Mouse (Mus musculus): Measurements from ENCODE around the gene Armc3. TPM values are rescaled to one million over a fixed set of nuclear protein-coding genes. Genes with fewer than 3 reads are reported as not detected.

The Armc3 gene
- under 1 TPM in 1 of 4 experiments, not detected in 3; 0.10 TPM for total RNA-seq (2022)

- DNase-seq = no peak
These were observed at the start of gene Armc3 for GRCm38 (mm10) chr2:19198452-19199365. Gene Armc3 (plus strand): TSS chr2:19199302.

- DNase-seq = no peak
These were observed 46.4 kb upstream of the Armc3 start for GRCm38 (mm10) chr2:19152687-19153086.

- no peak for DNase-seq
These were observed 42.9 kb upstream of the Armc3 start for GRCm38 (mm10) chr2:19156176-19156575.

DNA sequence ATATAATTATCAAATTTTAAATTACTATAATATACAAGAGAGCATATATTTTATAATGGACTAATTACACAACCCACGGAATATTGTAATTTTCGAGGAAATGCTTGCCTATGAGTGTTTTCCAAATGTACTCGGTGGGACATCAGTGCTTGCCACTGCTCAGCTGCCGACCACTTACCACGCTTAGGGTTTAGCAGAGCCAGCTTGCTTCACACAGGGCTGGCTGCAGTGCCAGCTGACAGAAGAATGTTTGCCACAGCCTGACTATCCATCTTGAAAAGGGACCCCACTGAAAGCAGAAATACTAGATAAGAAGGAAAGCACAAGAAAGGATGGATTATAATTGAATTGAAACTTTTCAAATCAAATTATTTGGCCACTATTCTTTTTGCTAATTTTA is 39.6 kb upstream of the Armc3 start:
- no peak for DNase-seq

DNA sequence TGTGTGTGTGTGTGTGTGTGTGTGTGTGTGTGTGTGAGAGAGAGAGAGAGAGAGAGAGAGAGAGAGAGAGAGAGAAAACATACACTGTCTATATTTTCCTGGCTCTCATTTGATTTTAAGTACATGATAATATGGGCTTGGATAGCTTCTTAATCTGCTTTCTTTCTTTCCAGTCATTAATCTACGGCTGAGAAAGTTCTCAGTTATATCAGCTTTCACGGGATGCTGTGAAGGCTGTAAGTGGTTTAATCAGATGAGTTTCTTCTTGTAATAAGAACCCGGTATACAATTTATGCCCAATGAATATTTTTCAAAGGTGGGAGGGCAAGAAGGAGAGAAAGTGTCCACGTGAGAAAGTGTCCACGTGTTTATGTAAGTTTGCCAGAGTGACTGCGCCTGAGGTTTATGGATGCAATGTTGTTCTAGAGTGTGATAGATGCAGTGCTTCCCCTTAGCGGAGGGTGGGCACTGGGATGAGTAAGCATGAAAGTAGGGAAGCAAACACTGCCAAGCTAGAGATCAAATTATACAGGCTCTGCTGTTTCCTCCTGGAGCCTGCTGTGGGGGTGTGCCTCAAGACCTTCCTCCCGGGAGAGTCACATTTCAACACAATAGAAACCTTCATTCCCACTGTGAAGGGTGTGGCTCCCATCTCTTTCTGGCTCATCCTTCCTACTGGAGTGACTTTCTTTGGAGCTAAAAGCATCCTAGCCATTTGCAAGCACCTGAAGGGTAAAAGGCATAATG is 38.6 kb upstream of the Armc3 start:
- DNase-seq = no peak

- no peak for DNase-seq
These were observed 34.9 kb upstream of the Armc3 start for GRCm38 (mm10) chr2:19164234-19164633.

DNA sequence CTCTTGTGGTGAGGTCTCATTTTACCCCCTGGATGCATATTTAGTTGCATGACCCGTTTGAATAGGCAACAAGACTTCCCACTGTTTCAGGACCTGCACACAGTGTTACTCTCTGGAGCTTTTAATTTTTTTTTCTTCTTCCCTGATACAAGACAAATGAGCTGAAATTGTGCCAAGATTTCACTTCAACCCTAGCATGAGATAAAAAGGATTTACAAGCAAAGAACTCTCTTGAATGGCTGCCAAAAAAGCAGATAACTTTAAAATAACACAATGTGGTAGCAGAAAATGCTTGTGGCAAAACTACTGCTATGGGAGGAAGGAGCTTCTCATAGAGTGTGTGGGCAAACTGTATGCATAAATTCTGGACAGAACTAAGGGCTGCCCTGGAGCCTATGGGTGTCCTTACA is 22.3 kb upstream of the Armc3 start:
- DNase-seq = no peak

- no peak for DNase-seq
These were observed 308 bp downstream of the Armc3 start for GRCm38 (mm10) chr2:19199366-19199853.

- no peak for DNase-seq
These were observed 1.0 kb downstream of the Armc3 start for GRCm38 (mm10) chr2:19200112-19200511.

DNA sequence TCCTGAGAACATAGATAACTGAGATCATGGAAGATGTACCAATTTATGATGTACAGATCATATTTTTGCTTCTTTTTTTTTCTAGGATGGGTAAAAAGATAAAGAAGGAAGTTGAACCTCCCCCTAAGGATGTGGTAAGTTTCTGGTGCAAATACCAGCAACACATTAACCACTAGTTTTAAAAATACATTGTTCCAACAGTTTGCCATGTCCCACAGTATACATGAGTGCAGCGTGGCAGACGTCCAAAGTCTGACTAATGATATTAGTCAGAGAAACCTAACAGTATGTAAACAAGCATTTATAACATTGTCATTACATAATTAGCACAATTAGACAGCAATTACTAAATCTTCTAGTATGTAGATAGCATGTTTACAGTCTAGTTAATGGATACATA is 2.6 kb downstream of the Armc3 start:
- DNase-seq = no peak

GRCm38 (mm10) chr2:19234305-19234704 is 35.2 kb downstream of the Armc3 start:
- no peak for DNase-seq

DNA sequence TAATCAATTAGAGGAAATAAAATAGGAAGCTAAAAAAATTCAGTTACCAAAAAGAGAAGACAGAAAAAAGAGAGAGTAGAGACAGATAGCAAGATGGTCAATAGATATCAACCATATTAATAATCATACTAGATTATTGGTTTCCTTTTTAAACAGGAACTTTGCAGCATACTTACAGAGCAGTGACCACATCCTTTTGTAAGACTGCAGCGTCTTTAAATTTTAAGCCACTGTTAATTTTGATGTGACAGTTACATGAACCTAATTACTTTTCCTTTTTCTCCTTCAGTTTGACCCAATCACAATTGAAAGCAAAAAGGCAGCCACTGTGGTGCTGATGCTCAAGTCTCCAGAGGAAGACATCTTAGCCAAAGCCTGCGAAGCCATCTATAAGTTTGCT is 36.1 kb downstream of the Armc3 start:
- DNase-seq = no peak

- DNase-seq = no peak
These were observed 36.5 kb downstream of the Armc3 start for GRCm38 (mm10) chr2:19235614-19236013.

DNA sequence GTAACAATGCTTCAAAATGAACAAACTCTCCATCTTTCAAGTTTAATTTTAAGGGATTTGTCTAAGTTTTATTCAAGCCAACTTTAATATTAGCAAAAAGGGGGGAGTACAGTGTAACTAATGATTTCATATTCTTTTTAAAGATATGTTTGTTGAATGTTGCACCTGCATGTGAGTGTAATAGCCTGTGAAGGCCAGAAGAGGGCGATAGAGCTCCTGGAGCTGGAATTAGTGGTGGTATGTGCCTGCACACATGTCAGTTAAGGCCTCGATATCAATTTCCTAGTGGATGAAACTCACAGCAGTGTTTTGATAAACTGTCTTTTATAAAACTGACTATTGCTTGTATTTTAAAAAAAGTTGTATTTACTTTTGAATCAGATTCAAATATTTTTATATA is 39.7 kb downstream of the Armc3 start:
- no peak for DNase-seq

DNA sequence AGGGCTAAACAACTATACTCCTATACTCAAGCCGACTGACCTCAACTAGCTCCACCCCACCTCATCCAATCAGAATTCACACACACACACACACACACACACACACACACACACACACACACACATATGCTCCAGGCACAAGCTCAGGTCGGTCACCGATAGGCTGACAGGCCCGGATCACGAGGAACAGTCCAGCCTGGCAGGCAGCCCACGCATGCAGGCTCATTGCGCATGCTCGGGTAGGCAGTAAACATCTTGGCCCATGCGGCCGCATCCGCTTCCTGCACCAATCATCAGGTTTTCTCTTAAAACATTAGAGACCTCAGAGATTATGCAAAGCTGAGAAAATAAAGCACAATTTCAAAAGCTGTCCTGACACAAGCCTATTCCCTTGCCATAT is 50.5 kb downstream of the Armc3 start:
- no peak for DNase-seq

DNA sequence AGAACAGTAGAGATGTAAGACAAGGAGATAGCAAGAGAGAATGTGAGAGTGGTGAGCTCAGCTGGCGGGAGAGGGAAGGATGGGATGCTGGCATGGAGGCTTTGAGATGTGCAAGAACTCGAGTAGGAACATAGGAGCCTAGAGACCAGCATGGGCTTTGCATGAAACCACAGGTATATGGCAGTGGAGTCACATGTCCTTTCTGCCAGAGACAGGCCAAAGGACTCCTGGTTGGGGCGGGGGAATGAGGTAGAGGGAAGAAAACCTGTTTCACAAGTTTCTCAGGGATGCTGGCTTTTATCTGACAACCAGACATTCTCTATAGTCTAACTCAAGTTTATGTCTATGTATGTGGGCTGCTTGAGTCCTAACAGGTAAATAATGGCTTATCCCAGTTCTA is 55.9 kb downstream of the Armc3 start:
- no peak for DNase-seq

- no peak for DNase-seq
These were observed 58.2 kb downstream of the Armc3 start for GRCm38 (mm10) chr2:19257255-19257654.

GRCm38 (mm10) chr2:19260399-19260798 is 61.3 kb downstream of the Armc3 start:
- DNase-seq = no peak

DNA sequence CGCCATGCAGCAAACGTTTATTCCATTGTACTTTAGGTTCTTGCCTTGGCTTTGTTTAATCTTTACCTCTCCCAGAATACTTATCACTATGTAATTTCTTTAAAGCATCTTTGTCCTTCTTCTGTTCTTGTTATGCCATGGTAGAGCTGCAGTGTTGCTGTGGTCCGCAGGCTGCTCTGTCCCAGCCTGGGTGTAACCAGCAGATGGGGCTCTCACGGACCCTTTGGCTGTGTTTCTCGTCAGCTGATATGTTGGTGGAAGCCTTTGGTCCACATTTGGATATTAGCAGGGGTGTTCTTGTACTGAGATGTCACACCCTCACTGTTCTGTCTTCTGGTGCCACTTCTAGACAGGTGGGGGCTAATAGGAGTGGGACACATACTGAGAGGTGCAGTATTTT is 64.3 kb downstream of the Armc3 start:
- DNase-seq = no peak

DNA sequence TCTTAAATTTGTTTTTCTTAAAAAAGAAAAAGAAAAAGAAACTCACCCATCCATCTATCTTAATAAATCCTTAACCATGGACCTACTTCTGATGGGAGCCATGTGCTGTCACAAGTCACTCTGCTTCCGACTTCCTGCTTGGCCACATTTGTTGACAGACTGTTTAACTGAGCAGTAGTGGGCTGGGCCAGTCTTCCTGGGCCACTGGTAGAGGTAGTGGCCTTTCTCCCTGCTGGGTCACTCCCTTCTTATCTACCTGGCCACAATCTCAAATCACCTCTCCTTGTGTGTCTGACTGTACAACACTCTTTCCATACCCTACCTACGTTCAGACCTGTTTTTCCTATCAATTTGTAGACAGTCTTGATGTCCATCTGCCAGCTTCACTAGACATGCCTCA is 66.7 kb downstream of the Armc3 start:
- no peak for DNase-seq

GRCm38 (mm10) chr2:19267396-19267795 is 68.3 kb downstream of the Armc3 start:
- no peak for DNase-seq

DNA sequence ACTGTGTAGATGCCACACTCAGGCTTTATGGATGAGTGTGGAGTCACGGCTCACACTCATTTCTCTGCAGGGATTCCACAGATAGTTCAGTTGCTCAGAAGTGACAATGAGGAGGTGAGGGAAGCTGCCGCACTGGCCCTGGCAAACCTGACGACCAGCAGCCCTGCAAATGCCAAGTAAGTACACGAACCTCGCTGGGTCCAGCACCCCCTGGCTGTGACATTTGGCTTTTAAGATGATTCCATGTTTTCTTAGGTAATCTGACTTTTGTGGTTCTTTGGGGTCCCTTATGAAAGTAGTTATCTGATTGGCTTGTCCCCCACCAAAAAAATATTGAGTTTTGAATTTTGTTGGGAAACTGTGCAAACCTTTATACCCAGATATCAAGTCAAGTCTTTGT is 70.9 kb downstream of the Armc3 start:
- DNase-seq = no peak

- no peak for DNase-seq
These were observed 71.6 kb downstream of the Armc3 start for GRCm38 (mm10) chr2:19270709-19271120.

GRCm38 (mm10) chr2:19274583-19274982 is 75.5 kb downstream of the Armc3 start:
- DNase-seq = no peak

Data from adrenal gland, adult 8-10 months (tissue).